Mouse (Mus musculus) c-Kit-positive CD71-positive TER-119-negative erythroid progenitor cells, embryonic 14.5 days (primary cell): ENCODE results near the gene 1810055G02Rik.
A peak's percentile ranks its signal among the peaks of the same experiment; 100 is the strongest.

Source experiments
- DNase-seq: peaks from one replicate; pipeline ENCODE4 v3.0.0-alpha.2; 2013; ENCODE audit warnings: low read depth

Gene 1810055G02Rik

GRCm38 (mm10) chr19:3708078-3709012, at the start of gene 1810055G02Rik:
Gene 1810055G02Rik, plus strand, starts transcription at chr19:3708293.
- DNase-seq: peak; percentile 94

DNA sequence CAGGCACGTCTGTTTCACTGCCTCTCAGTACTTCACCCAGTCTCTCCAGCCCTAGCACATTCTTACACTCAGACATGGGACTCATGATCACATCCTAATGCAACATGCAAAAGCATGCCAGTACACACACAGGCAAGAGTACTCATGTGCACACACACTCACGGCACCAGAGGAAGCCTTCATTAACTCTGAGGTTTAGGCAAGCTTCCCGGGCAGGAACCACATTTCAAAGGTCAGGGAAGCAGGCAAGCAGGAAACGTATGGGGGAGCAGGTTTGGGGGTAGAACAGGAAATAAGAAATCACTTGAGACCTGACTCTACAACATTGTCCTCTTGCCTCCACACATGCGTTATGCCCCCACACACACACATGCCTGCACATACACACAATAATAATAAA, 42.6 kb upstream of the 1810055G02Rik start:
- DNase-seq: no peak

- no peak for DNase-seq
Measured at GRCm38 (mm10) chr19:3666632-3667031, 41.5 kb upstream of the 1810055G02Rik start.

DNA sequence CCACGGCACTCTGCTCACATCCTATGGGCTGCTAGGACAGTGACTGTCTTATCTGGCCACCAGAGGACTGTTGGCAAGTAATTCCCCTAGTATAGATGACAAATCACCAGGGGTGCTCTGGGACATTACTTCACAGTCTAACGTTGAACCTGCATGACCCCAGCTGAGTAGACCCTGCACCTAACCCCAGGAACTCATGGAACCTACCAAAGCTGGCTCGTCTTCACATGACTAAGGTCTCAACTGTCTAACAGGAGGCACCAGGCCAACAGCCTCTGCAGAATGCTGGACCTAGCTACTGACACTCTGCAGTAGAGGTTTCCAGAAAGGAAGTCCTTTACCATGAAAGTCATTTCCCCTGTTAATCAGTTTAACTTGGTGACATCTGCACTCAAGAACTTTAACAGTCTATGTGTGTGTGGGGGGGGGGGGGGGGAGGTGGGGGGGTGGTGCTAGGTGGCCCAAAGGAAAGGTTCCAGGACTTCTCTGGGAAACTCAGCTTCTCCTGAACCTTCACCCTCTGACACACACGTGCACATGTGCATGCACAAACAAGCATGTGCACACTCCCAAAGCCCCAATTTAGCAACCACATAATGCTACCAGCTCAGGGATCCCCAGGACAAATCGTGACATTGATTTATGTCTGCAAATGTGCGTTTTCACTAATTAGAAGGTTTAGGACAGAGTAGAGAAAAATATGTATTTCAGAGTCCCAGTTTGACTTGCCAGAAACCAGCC, 40.8 kb upstream of the 1810055G02Rik start:
- DNase-seq: no peak

DNA sequence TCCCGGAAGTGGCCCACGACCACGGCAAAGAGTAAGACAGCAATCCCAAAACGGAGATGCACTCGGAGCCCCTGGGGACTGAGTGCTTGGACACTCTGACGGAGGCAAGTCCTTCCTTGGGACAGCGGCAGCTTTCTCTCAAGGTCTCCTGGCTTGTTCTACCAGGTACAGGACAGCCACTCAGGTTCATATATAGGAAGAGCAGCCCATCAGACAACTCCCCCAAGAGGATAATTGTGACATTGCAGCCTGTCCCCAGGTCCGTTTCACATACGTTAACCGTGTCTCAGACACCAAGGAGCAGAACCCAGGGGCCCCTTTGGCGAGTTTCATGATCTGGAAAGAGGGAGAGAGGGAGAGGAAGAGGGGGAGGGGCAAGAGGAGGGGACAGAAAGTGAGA, 40.1 kb upstream of the 1810055G02Rik start:
- no peak for DNase-seq

DNA sequence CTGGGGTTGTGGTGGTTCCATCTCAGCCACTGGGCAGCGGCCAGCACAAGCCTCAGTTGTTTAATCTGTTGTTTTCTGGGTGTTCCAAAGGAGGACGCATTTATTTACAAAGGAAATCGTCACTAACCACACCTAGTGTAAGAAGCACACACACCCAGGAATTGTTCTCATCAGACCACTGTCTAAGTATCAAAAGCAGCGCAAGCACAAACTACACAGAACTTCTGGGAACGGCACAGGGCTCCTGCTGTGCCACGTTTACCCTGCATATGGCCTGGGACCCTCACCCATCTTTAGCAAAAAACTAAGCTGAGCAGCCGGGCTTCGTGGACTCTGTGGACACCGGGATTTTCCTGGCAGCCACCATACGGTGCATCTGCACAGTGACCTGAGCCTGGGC, 39.5 kb upstream of the 1810055G02Rik start:
- DNase-seq: no peak

DNA sequence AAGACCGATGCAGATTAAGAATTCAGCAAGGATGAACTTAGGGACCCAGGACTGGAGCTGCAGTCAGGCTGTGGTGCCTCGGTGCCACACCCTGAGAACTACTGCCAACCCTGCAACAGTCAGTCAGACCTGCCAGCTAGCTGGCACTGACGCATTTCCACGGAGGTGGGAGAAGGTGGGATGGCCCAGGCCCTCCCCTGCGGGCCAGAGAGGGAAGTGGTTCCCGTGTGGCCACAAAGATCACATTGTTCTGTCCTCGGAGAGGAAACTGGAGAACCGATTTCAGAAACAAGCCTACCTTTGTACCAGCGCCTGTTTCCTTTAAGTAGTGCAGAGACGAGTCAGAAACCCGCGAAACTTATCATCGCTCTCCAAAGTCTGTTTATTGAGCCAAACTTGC, 39.0 kb upstream of the 1810055G02Rik start:
- DNase-seq: no peak

DNA sequence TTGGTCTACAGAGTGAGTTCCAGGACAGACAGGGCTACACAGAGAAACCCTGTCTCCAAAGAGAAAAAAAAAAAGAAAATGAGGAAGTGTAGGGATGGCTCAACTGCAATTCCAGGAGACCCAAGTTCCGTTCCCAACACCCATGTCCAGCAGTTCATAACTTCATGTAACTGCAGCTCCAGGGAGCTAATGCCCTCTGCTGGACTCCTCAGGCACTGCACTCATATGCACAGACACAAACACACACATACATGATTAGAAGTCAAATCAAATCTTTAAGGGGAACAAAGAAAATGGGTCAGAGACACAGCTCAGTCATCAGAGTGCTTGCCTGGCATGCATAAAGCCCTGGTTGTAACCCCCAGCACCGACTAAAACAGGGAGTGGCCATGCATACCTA, 34.9 kb upstream of the 1810055G02Rik start:
- no peak for DNase-seq

- DNase-seq: no peak
Measured at GRCm38 (mm10) chr19:3674122-3674855, 33.8 kb upstream of the 1810055G02Rik start.

- no peak for DNase-seq
Measured at GRCm38 (mm10) chr19:3680732-3681131, 27.4 kb upstream of the 1810055G02Rik start.

DNA sequence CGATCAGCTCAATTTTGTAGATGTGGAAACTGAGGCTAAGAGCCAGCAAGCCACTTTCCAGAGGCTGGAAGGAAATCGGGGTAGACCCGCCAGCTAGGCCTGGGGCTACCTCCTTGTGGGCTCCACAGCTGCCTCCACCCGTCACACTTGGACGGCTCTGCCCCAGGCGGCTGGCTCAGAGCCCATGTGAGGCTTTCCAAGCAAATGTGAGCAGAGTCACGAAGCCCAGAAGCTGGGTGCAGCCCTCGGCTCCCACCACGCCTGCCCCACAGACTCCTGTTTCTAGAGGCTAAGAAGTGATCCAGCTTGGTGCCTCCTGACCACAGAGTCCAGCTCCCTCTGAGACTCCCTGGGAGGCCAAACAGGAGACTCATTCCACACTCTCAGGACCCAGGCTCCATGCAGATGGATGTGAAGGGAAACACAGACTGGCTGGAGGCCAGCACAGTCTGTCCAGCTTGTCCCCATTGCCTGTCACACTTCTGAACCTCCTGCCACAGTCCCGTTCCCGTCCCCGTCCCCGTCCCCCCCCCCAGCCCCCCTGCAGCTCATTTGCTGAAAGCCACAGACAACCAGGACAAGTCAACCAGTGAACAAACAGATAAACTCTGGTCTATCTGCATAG, 26.7 kb upstream of the 1810055G02Rik start:
- no peak for DNase-seq

- DNase-seq: no peak
Measured at GRCm38 (mm10) chr19:3684414-3684813, 23.7 kb upstream of the 1810055G02Rik start.

DNA sequence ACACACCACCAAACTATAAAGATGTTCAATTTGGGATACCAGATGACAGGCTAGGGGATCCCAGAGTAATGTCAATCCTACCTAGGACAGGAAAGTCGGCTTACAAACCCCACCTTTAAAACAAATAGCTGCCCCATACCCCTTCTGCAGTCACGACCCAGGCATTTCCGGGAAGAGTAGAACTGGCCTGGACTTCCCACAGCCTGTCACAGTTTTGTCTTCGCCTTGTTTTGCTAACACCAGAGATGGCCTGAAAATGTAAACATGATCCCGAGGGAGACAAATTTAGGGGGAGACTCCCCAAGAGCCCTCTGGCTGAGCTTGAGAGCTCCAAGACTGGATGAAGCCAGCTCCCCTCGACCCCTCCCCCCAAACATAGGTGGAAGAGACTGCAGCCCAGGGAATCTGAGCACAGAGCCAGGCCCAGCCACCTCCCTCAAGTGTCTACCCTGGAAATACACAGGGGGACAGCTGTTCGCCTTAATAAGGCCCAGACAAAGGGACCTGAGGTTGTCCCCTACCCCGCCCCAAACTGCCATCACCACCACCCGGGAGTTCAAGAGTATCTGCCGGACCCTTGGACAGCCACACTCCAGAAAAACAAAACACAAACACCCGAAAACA, 23.0 kb upstream of the 1810055G02Rik start:
- no peak for DNase-seq

DNA sequence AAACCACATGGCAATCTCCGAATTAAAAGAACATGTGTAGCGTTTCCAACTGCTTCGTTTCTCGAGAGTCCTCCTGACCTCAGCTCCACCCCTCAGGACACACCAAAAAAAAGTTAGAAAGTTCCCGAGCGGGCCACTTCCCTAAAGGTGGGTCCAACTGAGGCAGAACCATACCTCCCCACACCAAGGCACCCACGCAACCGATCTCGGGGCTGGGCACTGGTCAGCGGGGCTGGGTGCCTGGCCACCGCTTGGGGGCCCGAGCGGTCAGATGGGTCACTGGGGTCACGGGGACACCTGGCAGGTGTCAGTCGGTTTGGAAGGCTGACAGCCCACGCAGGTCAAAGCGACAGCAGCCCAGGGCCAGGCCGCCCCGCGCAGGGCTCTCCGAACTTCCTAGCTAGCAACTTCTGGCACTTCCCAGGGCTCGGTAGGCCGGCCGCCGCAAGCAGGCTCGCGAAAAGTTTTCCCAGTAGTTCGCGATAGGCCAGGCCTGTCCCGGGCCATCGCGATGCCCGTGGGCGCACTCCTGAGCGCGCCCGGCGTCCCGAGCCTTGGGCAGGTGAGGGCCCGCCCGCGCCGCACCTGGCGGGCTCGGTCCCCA, 22.4 kb upstream of the 1810055G02Rik start:
- DNase-seq: no peak

GRCm38 (mm10) chr19:3686215-3686894, 21.7 kb upstream of the 1810055G02Rik start, which contains the start of gene Lrp5:
Gene Lrp5, minus strand, starts transcription at chr19:3686564.
- no peak for DNase-seq

GRCm38 (mm10) chr19:3687676-3688171, 20.4 kb upstream of the 1810055G02Rik start:
- no peak for DNase-seq

DNA sequence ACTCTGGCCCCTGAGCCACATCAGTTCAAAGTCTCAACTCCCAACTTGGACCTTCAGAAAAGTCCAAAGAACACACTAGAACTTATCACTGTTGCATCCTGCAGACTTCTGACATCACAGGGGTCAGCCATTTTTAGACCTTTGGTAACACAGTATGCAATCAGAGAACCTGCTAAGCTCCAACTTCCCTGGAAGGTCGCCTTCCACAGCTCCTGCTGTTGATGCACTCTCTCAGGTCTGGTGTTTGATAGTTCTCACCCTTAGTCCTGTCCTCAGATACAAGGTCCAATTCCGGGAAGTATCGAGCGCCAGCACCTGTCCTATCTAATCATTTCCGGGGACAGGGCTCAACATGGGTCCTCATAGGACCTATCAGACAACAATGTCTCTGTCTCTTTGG, 16.8 kb upstream of the 1810055G02Rik start:
- no peak for DNase-seq

- no peak for DNase-seq
Measured at GRCm38 (mm10) chr19:3692414-3693145, 15.5 kb upstream of the 1810055G02Rik start.

- no peak for DNase-seq
Measured at GRCm38 (mm10) chr19:3694476-3694875, 13.6 kb upstream of the 1810055G02Rik start.
